Mouse (Mus musculus): ENCODE results near the gene Crb2. TPM values are rescaled to one million over a fixed set of nuclear protein-coding genes. Genes with fewer than 3 reads are reported as not detected.

Gene Crb2
- total RNA-seq, 2 experiments from 2014 or later = 1.1 to 1.5 TPM

DNA sequence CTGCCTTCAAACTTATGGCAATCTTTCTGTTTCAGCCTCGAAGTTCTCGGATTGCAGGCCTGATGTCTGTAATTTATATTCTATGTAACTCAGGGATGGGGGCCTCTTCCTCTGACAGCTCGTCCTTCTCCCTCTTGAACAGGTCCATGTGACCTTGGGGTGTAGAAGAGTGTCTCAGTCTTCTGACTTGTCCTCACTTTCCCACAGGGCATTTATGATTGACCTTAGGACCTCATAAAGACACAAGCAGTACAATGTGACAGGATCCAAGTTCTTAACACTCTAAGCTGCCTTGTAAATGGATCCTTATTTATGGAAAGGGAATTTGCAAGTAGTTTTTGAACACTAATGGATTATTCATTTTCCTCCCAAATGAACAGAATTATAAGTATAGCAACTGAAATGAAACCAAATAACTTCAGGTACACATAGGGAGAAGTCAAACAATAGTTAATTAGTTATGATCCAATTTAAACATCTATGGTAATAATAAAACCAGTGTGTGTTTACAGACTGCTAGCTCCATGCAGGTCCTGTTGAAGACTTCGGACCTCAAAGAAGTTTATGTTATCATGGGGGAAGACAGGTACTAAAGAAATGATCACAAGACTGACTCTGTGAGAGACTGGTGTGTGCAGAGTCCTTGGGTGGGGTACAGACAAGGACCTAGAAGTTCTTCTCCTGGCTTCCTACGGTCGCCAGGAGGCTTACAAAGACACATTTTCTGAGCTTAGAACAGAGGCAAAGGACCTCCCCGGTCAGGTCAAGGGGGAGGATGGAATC lies 62.3 kb downstream of the Crb2 start:
- intact Hi-C loops (cut with DNase I) = no loop called here
- DNase-seq = no peak

DNA sequence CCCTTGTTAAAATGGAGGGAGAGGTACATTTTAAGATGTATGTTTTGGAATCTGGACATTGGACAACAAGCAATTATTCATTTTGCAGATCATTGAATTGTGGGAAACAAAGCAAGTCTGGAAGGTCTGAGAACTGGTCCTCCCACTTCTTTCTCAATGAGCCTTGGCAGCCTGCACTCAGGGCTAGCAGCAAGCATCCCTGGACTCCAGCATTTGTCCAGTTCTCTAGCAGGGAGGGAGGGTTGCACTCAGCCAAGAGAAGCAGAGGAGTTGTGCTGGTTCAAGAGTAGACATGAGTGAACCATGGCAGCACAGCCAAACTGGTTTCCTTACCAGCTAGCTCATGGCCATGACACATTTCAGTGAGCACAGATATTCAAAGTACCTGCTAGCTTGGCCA lies 63.9 kb downstream of the Crb2 start:
- no peak for DNase-seq
- intact Hi-C loops (cut with DNase I) = no loop called here

- DNase-seq = no peak
- intact Hi-C loops (cut with DNase I) = no loop called here
Observed at GRCm38 (mm10) chr2:37842151-37842569, 66.1 kb downstream of the Crb2 start.

DNA sequence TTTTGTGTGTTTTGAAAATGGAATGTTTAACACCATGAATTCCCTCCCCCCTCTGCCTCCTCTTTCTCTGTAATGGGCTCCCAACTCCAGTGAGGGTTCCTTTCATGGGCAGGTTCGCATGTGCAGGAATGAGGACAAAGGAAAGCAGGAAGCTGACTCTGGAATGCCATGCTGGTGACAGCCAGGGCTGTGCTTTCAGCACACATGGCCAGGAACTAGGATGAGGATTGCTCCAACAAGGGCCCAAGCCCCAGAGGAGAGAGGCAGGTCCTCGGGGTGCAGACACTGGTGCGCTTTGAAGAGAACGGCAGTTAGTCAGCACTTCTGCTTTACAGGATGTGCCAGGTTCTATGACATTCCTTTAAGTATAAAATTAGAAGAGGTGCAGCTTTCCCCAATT lies 66.7 kb downstream of the Crb2 start:
- no peak for DNase-seq
- intact Hi-C loops (cut with DNase I) = no loop called here

Other genes starting within 250 kb of the Crb2 start
- gene Strbp, start 72.4 kb upstream of the Crb2 start, total RNA-seq (2021) = 10 to 100 TPM; 19.2 to 20.3 TPM

Data from heart, postnatal 14 days (tissue).